13 mouse cellular contexts compared by ENCODE assay signal in the genomic region with DNA sequence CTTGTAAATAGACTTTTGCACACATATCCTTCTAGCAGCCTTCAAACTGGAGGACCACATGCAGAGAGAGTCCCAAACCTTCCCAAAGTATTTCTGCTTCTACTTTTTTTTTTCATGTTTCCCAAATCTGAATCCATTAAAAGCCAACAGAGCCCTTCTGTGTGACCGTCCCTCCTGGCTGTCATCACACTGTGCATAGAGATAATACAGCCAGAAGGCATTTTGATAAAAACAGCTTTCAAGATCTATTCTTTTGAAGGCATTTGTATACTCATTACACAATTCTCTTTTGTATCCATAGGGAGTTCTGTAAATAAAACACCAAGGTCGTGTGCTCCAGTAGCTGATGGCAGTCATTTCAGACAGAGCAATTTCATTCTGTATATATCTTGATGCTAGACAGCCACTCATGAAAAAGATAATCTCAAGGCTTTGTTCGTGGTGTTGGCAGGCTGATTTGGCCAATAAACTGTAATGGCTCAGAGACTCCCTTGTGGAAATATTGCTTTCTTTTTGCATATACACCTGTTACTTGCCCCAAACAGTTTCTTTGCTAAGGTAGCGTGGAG.
"Had no signal": no experiment of that assay in that cellular context is flagged by ENCODE, and none has a peak within 500 bp of the region (broad histone marks: within the 10 kb centered on the region; RNA-seq: fewer than 3 reads in every experiment).

No protein-coding gene starts in this region.

- DNase-seq: kidney, adult 8-10 months; kidney, postnatal 10 days; kidney, postnatal 36 days; layer of hippocampus, postnatal 36 days; liver, embryonic 13.5 days; lung, adult 2 months; lung, postnatal 14 days; lung, postnatal 4 days; thymus, adult 18-20 months; thymus, postnatal 36 days had no signal

- H3K4me3 ChIP-seq: kidney, embryonic 15.5 days; left cerebral cortex, adult 2 months; liver, embryonic 13.5 days; neural tube, embryonic 13.5 days had no signal

- H3K4me1 ChIP-seq: kidney, embryonic 15.5 days; liver, embryonic 13.5 days had no signal

- H3K27ac ChIP-seq: kidney, embryonic 15.5 days; left cerebral cortex, adult 2 months; liver, embryonic 13.5 days had no signal

- H3K4me2 ChIP-seq: kidney, embryonic 15.5 days; liver, embryonic 13.5 days; neural tube, embryonic 13.5 days had no signal

- H3K27me3 ChIP-seq: kidney, embryonic 15.5 days; liver, embryonic 13.5 days; neural tube, embryonic 13.5 days had no signal

- H3K36me3 ChIP-seq: kidney, embryonic 15.5 days; liver, embryonic 13.5 days; neural tube, embryonic 13.5 days had no signal

- H3K9ac ChIP-seq: kidney, embryonic 15.5 days; liver, embryonic 13.5 days; neural tube, embryonic 13.5 days had no signal

- H3K9me3 ChIP-seq: kidney, embryonic 15.5 days; liver, embryonic 13.5 days; neural tube, embryonic 13.5 days had no signal
